Mouse (Mus musculus) lung, adult 2 months (tissue): Measurements from ENCODE around the gene Usp6nl.

Source experiments
- CTCF ChIP-seq: fragments of 200-500 bp; IDR thresholded peaks from 2 replicates; pipeline ENCODE4 v1.5.1; 2011; ENCODE audit warnings: mild to moderate bottlenecking, low read length, control low read depth; ENCODE audit not compliant: insufficient read depth
- POLR2A ChIP-seq: fragments of 200-500 bp; IDR thresholded peaks from 2 replicates; pipeline ENCODE4 v1.6.1; 2011; ENCODE audit warnings: low read depth, mild to moderate bottlenecking, control low read depth, low read length, borderline replicate concordance; ENCODE audit errors: extremely low read depth

- TF ChIP-seq CTCF (no peak), POLR2A (0 out of 2 replicates have a peak, but pooled peaks have one; percentile 47)
These were observed at the start of gene Usp6nl for GRCm38 (mm10) chr2:6322376-6322901.
